Mouse (Mus musculus): ENCODE measurements around the gene Zap70. TPM values are rescaled to one million over a fixed set of nuclear protein-coding genes. Genes with fewer than 3 reads are reported as not detected.

The Zap70 gene
- total and polyA plus RNA-seq, 2 experiments from 2014 or later = 0.08 TPM; not detected in 1

GRCm38 (mm10) chr1:36830913-36831866, 69.6 kb downstream of the Zap70 start:
- 67% methylated on average over 14 of the region's 14 CpGs for WGBS
- Histone ChIP-seq H3K9ac (replicated peaks; ENCODE audit: low read depth, low read length) (no peak overlapping the region), H3K4me2 (ENCODE audit: low read depth, low read length) (no peak overlapping the region), H3K27ac (ENCODE audit: low read depth) (peak overlapping the region; percentile 1; the same call in 1 of the 2 replicates), H3K27me3 (ENCODE audit: control insufficient read depth, insufficient read depth, low read length) (no peaks in the 10 kb centered on the region), H3K4me1 (ENCODE audit: control insufficient read depth, insufficient read depth) (no peaks in the 10 kb centered on the region), H3K4me3 (ENCODE audit: low read depth, low read length) (no peak overlapping the region), H3K9me3 (replicated peaks; ENCODE audit: control insufficient read depth, low read length) (no peaks in the 10 kb centered on the region), H3K36me3 (replicated peaks; ENCODE audit: control insufficient read depth, insufficient read depth, low read length) (peaks cover 63% of the 10 kb centered on the region)
- DNase-seq (ENCODE audit: low spot score) = no peak
- no peak for ATAC-seq (ENCODE audit: insufficient read depth, low read depth)
- no peak for TF ChIP-seq EP300 (IDR thresholded peaks at IDR 0.05; ENCODE audit: low read depth)

Other genes with a start within 250 kb of the Zap70 start
- gene Cnnm3, start 249.9 kb upstream of the Zap70 start, total RNA-seq (2014; rRNA removed; ENCODE audit: low replicate concordance) = 10.2 and 21.4 TPM in 2 replicates
- 2.0 and 2.2 TPM in 2 replicates for gene Cnnm3, start 249.9 kb upstream of the Zap70 start, polyA plus RNA-seq (2015; fragmentation: Nextera tagmentation; extraction: Ambion mirVana)
- gene Ankrd23, start 224.9 kb upstream of the Zap70 start, total RNA-seq (2014; rRNA removed; ENCODE audit: low replicate concordance) = 62.2 and 93.8 TPM in 2 replicates
- gene Ankrd23, start 224.9 kb upstream of the Zap70 start, polyA plus RNA-seq (2015; fragmentation: Nextera tagmentation; extraction: Ambion mirVana) = 26.7 and 34.2 TPM in 2 replicates
- not detected in 2 replicates for gene Gm42417, start 222.4 kb upstream of the Zap70 start, total RNA-seq (2014; rRNA removed; ENCODE audit: low replicate concordance)
- gene Gm42417, start 222.4 kb upstream of the Zap70 start, polyA plus RNA-seq (2015; fragmentation: Nextera tagmentation; extraction: Ambion mirVana) = 1.2 TPM in 1 of 2 replicates, not detected in the other
- 32.7 and 34.9 TPM in 2 replicates for gene Ankrd39, start 214.4 kb upstream of the Zap70 start, total RNA-seq (2014; rRNA removed; ENCODE audit: low replicate concordance)
- gene Ankrd39, start 214.4 kb upstream of the Zap70 start, polyA plus RNA-seq (2015; fragmentation: Nextera tagmentation; extraction: Ambion mirVana) = 26.6 and 29.0 TPM in 2 replicates
- gene Sema4c, start 203.4 kb upstream of the Zap70 start, total RNA-seq (2014; rRNA removed; ENCODE audit: low replicate concordance) = 11.9 and 13.2 TPM in 2 replicates
- 5.7 and 6.1 TPM in 2 replicates for gene Sema4c, start 203.4 kb upstream of the Zap70 start, polyA plus RNA-seq (2015; fragmentation: Nextera tagmentation; extraction: Ambion mirVana)
- not detected in 2 replicates for gene Fam178b, start 78.6 kb upstream of the Zap70 start, total RNA-seq (2014; rRNA removed; ENCODE audit: low replicate concordance)
- gene Fam178b, start 78.6 kb upstream of the Zap70 start, polyA plus RNA-seq (2015; fragmentation: Nextera tagmentation; extraction: Ambion mirVana) = 0.81 and 1.5 TPM in 2 replicates
- 1,006 and 1,233 TPM in 2 replicates for gene Cox5b, start 70.3 kb upstream of the Zap70 start, total RNA-seq (2014; rRNA removed; ENCODE audit: low replicate concordance)
- gene Cox5b, start 70.3 kb upstream of the Zap70 start, polyA plus RNA-seq (2015; fragmentation: Nextera tagmentation; extraction: Ambion mirVana) = 2,595 and 2,702 TPM in 2 replicates
- gene 4933424G06Rik, start 51.6 kb upstream of the Zap70 start, total RNA-seq (2014; rRNA removed; ENCODE audit: low replicate concordance) = not detected in 2 replicates
- gene 4933424G06Rik, start 51.6 kb upstream of the Zap70 start, polyA plus RNA-seq (2015; fragmentation: Nextera tagmentation; extraction: Ambion mirVana) = not detected in 2 replicates
- 80.5 and 96.8 TPM in 2 replicates for gene Actr1b, start 47.4 kb upstream of the Zap70 start, total RNA-seq (2014; rRNA removed; ENCODE audit: low replicate concordance)
- 67.1 and 67.5 TPM in 2 replicates for gene Actr1b, start 47.4 kb upstream of the Zap70 start, polyA plus RNA-seq (2015; fragmentation: Nextera tagmentation; extraction: Ambion mirVana)
- 10.1 and 11.3 TPM in 2 replicates for gene Tmem131, start 181.9 kb downstream of the Zap70 start, total RNA-seq (2014; rRNA removed; ENCODE audit: low replicate concordance)
- gene Tmem131, start 181.9 kb downstream of the Zap70 start, polyA plus RNA-seq (2015; fragmentation: Nextera tagmentation; extraction: Ambion mirVana) = 3.9 TPM in 2 replicates